Mouse (Mus musculus): ENCODE measurements around the gene Wbp1l. TPM values are rescaled to one million over a fixed set of nuclear protein-coding genes. Genes with fewer than 3 reads are reported as not detected.

The Wbp1l gene
- polyA plus RNA-seq, 1 experiment, result 55.9 TPM

DNA sequence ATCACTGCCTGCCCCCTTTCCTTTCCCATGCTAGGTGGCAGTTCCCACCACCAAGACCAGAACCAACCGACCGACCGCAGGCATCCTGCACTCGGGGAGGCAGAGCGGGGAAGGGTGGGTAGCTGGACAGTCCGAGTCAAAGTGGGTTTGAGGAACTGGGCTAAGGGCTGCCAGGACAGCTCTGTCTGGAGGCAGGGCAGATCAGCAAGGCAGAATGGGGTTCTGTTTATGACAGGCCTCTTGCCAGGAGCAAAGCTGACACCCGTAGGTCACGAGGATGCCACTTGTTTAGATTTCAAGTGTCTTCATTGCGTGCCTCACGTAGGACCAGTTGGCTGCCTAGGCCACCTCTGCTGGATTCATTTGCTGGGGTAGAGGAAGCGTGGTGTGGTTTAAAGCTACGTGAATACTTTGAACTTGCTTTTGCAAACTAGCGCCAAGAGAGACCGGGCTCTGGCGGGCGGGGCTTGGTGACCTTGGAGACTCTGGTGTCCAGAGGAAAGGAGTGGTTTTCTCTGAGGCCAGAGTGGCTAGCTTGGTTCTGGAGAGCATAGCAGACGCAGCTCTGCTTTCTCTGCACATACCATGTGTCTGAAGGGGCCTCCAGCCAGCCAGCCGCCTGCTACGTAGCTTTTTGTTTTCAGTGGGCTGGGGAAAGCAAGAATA, 42.7 kb downstream of the Wbp1l start:
- no peak for TF ChIP-seq GATA1 (IDR thresholded peaks at IDR 0.05; ENCODE audit: low read length)

DNA sequence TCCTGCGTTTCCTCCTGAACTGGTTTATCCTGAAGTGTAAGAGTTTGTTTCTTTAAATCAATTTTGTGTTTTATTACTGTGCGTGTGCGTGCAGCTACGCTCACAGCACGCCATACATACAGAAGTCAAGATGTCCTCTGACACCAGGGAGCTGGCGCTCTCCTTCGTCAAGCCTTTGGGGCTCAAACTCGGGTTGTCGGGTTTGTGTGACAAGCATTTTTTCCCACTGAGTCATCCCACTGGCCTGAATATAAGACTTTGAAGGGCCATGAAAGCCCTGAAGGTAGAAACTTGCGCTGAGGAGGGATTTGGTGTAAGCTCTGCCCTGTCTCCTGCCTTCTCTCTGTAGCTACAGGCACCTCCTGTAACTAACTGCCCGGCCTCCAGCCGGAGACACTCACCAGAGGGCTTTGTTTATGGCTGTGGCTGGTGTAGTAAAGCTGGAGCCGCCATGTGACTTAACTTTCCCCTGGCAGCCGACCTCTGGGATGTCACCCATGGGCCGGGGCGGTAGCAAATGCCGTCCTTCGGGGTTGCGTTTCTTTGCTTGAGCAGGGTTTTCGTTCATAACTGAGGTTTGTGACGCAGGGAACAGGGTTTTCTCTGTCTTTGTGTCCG, 43.4 kb downstream of the Wbp1l start:
- no peak for TF ChIP-seq GATA1 (IDR thresholded peaks at IDR 0.05; ENCODE audit: low read length)

DNA sequence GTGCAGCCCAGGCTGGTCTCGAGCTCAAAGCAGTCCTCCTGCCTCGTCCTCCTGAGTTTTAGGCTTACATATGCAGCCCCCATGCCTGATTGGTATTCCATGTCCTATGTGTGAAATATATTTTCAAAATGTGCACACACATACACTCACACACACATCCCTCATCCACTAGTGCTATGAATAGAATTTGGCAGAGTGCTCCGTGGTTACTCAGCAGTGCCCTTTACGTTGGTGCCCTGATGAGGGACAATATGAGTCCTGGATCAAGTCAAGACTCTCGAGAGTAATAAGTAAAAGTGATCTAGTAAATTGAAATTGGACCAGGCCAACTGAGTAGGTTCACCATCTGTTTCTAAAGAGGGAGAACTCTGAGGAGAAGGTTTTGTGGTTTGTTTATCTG, 44.4 kb downstream of the Wbp1l start:
- TF ChIP-seq GATA1 (IDR thresholded peaks at IDR 0.05; ENCODE audit: low read length), result no peak

DNA sequence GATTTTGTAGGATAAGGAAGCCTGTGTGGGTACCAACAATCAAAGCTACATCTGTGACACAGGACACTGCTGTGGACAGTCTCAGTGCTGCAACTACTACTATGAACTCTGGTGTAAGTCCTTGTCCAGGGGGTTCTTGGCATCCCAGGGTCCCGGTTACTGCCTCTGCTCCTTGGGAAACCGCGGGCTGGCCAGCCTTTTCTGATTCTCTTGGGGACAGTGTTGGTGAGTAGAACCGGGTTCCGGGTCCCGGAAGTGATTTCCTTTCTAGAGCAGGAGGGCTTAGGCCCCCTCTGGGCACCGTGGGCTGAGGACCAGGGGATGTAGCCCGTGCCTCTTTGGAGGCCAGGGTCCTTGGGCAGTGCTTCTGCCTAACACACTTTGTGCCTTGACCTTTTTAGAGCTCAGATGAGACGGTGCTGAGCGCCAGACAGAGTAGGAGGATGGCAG, 45.5 kb downstream of the Wbp1l start:
- no peak for TF ChIP-seq GATA1 (IDR thresholded peaks at IDR 0.05; ENCODE audit: low read length)

DNA sequence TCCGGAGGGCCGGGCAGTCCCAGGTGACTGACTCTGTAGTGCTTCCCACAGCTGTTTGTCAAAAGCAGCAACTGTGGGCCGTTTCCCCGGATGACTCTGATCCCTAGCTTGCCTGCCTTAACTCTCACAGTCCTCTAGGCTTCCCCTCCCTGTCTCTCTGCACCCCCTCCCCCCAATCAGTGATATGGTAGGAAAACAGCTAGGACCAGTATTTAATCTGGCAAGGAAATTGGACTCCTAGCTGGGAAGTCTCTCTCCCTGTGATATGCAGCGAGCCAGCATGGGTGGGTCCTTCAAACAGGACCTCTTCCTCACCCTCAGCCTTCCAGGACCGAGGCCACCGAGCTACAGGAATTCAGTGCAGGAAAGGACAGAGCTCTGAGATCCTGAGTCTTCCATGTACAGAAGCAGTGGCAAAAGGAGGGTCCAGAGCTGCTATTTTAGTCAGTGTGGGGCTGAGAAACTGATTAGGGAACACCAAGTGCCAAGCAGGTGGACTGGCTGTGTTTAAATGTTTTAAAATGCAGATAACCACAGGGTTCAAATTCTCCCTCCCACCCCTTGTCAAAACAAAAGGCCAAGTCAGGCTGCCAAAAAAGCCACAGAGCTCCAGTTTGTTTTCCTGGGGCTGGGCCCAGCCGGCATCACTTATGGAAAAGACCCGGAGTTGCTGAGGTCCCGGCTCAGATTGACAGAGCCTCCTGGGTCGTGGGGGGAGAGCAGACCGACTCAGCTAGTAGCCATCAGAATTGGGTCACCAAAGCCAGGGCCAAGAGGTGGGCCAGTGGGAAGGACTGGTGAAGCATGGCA, 46.1 kb downstream of the Wbp1l start:
- no peak for TF ChIP-seq GATA1 (IDR thresholded peaks at IDR 0.05; ENCODE audit: low read length)

DNA sequence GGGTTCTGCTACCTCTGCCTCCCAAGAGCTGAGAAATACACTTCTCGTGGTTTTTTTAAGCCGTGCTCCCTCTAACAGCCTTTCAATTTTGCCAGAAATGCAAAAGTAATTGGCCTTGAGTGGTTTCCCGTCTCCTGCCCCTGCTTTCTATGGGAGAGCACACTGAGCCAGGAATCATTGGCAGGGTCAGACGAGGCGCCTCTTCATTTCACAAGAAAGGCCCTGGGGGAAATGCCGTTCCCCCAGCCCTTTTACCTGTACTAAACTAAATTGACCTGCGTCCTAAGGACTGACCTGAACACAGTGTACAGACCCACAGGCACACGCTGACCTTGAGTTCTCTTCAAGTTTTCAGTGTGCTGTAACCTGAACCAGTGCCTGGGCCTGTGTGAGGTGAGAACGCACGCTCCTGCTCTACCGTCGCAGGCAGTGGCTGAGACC, 47.2 kb downstream of the Wbp1l start:
- no peak for TF ChIP-seq GATA1 (IDR thresholded peaks at IDR 0.05; ENCODE audit: low read length)

DNA sequence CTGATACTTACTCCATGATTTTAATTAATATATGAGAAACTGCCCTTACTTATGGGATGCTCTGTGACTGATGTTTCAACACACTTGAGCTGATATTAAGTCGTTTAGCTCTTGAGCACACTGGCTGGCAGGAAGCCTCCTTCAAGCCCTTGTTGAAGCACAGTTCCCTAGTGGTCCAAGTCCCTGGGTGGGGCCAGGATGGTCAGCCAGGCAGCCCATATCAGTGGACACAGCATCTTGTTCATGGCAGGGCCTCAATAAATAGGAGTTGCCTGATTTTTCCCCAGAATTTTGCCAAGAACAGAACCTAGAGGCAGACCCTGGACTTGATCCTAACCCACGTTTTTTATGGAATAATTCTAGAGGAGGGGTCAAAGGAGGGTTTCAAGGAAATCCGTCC, 48.4 kb downstream of the Wbp1l start:
- TF ChIP-seq GATA1 (IDR thresholded peaks at IDR 0.05; ENCODE audit: low read length), result no peak

DNA sequence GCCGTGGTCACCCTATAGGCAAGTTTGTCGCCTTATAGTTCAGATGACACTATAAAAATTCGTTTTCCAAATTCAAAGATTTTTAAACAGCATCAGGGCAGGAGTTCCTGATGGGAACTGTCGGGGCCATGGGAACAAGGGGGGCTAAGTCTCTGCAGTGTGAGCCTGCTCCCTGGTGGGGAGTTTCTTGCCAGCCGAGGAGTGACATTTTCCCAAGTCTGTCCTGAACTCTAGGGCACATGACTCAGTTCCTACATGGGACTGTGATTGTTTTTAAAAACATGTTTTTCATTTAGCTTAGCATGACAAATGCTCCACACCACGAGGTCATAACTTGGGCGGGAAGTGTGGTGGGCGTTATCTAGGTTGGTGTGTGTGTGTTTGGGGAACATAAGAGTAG, 49.0 kb downstream of the Wbp1l start:
- TF ChIP-seq GATA1 (IDR thresholded peaks at IDR 0.05; ENCODE audit: low read length), result no peak

DNA sequence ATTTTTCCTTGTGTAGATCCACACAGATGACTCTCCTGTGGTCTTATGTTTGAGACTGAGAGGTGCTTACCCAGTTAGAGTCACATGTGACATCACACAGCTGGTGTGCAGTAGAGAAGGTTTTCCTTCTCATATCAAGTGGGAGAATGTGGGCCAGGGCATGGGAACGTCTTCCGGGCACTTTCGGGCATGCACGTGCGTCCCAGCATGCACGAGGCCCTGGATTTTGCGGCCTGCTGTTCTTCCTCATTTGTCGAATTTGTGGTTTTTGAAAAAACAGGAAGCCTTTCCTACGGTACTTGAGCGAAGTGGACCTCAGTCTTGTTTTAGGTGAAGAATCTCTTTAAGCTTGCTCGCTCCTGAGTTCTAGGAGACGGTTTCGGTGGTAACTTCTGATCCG, 49.7 kb downstream of the Wbp1l start:
- no peak for TF ChIP-seq GATA1 (IDR thresholded peaks at IDR 0.05; ENCODE audit: low read length)

DNA sequence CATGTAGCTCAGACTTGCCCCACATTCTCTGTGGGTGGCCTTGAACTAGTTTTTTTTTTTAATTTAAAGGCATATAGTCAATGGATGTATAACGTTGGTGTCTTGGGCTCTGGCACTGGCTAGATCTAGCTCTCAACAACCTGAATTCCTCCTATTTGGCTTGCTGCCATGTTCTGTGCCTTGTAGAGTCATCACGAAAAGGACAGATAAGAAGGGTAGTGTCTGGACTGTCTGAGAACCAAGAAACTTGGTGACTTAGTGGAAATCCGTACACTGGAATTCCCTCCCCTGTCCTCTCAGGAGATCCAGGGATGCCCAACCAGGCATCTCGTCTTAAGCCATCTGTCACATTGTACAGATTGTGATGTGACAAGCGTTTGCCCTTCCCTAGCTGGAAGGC, 54.3 kb downstream of the Wbp1l start:
- TF ChIP-seq GATA1 (IDR thresholded peaks at IDR 0.05; ENCODE audit: low read length), result no peak

DNA sequence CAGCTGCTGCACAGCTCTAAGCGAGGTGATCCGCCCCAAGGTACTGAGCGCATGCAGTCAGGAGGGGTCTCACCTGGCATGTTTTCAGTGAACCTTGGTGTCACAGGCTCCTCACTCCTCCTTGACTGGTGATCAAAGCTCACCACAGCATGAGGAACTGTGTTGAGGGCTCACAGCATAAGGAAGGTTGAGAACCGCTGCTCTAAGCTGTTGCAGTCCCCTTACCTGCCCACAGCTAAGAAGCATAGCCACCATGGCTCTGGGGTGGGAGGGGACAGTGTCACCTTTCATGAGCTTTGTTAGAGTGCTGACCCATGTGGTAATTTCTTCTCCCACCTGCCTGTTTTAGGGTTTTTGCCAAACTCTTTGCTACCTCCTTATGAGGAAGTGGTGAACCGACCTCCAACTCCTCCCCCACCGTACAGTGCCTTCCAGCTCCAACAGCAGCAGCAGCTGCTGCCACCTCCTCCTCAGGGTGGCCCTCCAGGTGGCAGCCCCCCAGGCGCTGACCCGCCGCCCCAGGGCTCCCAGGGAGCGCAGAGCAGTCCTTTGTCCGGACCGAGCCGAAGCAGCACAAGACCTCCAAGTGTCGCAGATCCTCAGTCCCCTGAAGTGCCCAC, 54.8 kb downstream of the Wbp1l start:
- no peak for TF ChIP-seq GATA1 (IDR thresholded peaks at IDR 0.05; ENCODE audit: low read length)

DNA sequence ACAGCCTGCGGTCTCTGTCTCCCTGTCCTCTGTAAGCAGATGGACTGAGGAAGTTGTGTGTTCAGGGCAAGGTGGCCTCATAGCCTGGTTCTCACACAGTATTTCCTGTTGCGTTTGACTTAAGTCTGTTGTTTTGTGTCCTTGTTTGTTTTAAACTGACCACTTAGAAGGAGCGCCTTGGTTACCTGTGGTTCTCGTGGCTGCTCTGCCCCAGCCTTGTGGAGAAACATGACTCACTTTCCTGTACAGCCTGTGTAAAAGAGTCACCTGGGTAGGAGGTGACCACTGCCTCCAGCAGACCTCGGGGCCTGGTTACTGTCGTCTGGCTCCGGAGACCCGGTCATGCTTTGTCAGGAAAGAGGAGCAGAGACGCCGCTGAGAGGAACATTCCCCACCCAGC, 56.7 kb downstream of the Wbp1l start:
- no peak for TF ChIP-seq GATA1 (IDR thresholded peaks at IDR 0.05; ENCODE audit: low read length)

DNA sequence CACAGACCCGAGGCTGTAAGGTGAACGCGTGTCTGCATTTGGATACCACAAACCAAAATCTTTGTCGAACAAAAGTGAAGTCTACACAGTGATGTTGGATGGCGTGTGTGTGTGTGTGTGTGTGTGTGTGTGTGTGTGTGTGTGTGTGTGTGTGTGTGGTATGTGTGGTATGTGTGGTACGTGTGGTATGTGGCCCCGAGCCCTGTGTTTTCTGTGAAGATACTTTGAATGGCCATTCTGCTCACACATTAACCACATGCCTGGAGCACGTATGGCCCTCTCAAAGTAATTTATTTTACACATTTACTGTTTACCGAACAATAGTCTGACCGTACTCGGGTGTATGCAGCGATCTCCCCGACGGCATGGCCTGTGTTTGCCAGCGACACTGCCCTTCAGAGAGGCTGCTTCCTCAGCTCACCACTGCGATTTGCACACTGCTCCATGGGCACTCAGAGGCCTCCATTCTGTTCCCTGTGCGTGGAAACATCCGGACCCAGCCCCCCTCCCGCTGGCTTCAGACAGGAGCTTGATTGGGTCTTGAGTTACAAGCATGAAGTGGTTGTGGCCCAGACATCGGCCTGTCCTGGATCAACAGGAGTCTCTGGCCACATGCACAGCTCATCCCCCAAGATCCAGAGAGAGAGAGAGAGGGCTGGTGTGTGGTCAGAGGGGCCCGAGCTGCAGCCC, 57.4 kb downstream of the Wbp1l start:
- no peak for TF ChIP-seq GATA1 (IDR thresholded peaks at IDR 0.05; ENCODE audit: low read length)

DNA sequence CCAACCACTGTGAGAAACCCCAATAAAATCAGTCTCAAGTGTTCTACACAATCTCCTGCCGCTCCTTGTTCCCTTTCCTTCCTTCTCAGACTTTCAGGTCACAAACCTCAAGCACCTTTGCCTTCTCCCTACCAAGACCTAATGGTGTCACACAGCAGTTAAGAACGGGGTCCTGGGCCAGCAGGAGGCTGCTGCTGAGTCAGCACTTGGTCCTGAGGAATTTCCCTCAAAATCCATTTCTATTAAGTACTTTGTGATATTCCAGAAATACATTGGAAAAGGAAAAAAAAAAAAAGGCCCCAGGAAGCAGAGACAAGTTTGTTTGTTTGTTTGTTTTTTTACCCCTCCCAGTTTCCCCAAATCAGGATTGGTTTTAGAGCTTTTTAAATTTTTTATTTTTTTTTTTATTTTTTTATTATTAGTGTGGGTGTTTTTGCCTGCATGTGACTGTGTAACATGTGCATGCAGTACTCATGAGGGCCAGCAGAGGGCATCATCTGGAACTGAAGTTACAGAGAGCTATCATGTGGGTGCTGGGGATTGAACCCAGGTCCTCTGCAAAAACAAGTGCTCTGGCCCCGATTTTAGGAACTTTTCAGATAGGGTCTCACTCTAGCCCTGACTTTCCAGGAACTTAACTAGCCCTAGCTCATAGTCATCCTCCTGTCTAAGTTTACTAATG, 58.6 kb downstream of the Wbp1l start:
- no peak for TF ChIP-seq GATA1 (IDR thresholded peaks at IDR 0.05; ENCODE audit: low read length)

DNA sequence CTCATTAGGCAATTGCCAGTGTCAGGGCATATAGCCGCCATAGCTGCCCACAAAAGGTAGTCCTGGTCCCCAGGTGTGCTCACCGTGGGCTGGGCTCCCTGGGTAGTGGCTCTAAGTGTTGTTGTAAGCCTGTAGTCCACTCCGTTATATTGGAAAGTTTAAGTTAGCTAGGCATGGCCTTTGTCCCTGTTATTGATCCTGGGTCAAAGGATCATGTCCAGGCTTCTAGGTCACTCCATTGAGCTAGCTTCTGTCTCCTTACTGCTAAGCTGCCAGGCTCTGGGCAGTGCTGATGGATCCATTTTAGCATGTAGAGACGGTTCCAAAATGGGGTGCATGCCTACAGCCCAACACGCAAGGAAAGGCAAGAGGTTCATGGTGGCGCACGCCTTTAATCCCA, 59.5 kb downstream of the Wbp1l start:
- TF ChIP-seq GATA1 (IDR thresholded peaks at IDR 0.05; ENCODE audit: low read length), result no peak
